Mouse (Mus musculus): ENCODE results near the gene Scyl3. TPM values are rescaled to one million over a fixed set of nuclear protein-coding genes. Genes with fewer than 3 reads are reported as not detected.

Gene Scyl3
- polyA plus RNA-seq, 1 experiment from 2014 or later = 14.7 TPM

DNA sequence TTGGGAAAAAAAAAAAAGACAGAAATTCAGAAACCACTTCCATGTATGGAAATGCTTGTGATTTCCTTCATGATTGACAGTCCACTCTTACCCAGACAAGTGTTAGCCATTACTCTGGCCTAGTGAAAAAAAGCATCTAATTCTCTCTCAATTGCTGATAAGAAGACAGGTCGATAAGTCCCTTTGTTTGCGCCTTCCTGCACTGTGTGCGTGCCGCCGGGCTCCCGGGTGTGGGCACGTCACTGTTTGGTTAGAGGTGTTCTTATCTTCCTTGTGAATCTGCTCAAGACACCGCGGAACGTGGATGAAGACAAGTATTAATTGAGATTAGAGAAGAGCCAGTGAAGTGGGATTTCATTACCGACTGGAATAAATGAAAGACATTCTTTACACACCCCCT lies 20.5 kb upstream of the Scyl3 start:
- no peak for ATAC-seq
- no peaks in the 10 kb centered on the region for H3K9me3 ChIP-seq (ENCODE audit: control insufficient read depth, low read length)

DNA sequence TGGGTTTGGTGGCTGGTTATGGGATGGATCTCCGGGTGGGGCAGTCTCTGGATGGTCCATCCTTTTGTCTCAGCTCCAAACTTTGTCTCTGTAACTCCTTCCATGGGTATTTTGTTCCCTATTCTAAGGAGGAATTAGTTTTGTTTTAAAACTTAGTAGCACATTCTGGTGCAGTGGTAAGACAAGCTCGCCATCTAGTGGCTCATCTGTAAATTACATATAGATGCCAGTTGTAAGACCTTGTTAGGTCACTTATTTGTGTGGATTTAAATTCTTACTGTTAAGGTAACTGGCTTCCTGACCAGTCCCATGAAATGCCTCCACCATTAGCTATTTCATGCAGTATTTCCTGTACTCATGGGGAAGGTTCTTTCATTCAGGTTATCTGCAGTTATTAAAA lies 18.6 kb upstream of the Scyl3 start:
- Histone ChIP-seq H3K4me2 (ENCODE audit: low read length) (no peak overlapping the region), H3K4me1 (ENCODE audit: control insufficient read depth, insufficient read depth, low read depth, low read length) (no peaks in the 10 kb centered on the region), H3K4me3 (ENCODE audit: low read length) (no peak overlapping the region), H3K36me3 (ENCODE audit: control insufficient read depth, insufficient read depth, low read length) (no peaks in the 10 kb centered on the region), H3K9ac (ENCODE audit: low read depth, low read length) (no peak overlapping the region), H3K27me3 (replicated peaks; ENCODE audit: control insufficient read depth, insufficient read depth, low read length) (no peaks in the 10 kb centered on the region), H3K9me3 (ENCODE audit: control insufficient read depth, low read length) (no peaks in the 10 kb centered on the region), H3K27ac (ENCODE audit: low read depth, low read length) (no peak overlapping the region)
- peak; percentile 72; the same call in 1 of the 2 replicates for ATAC-seq
- WGBS = 6% methylated on average over 2 of the region's 2 CpGs

More for the DNA sequence above, 20.5 kb upstream of the Scyl3 start:
- Histone ChIP-seq H3K4me3 (ENCODE audit: low read length) (no peak overlapping the region), H3K27ac (ENCODE audit: low read depth, low read length) (no peak overlapping the region), H3K27me3 (replicated peaks; ENCODE audit: control insufficient read depth, insufficient read depth, low read length) (no peaks in the 10 kb centered on the region), H3K9ac (ENCODE audit: low read depth, low read length) (no peak overlapping the region), H3K36me3 (ENCODE audit: control insufficient read depth, insufficient read depth, low read length) (no peaks in the 10 kb centered on the region), H3K4me2 (ENCODE audit: low read length) (no peak overlapping the region), H3K4me1 (ENCODE audit: control insufficient read depth, insufficient read depth, low read depth, low read length) (no peaks in the 10 kb centered on the region)
- WGBS = 69% methylated on average over 11 of the region's 11 CpGs

DNA sequence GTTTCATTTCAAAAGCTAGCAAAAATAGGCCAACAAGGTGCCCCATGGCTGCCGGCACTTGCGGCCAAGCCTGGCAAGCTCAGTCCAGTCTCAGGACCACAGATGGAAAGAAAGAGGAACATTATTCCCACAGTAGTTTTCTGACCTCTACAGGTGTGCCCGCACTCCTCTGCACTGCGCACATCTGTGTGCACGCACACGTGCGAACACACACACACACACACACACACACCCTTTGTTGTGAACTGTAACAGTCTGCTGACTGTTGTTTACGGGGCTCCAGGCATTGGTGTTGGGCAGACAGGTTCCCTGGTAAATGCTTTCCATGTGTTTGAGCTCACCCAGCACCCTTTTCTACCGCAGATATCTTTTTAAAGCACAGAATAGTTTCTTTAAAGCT lies 18.1 kb upstream of the Scyl3 start:
- 90% methylated on average over 9 of the region's 9 CpGs for WGBS
- Histone ChIP-seq H3K36me3 (ENCODE audit: control insufficient read depth, insufficient read depth, low read length) (peaks cover 2% of the 10 kb centered on the region; the same call in 1 of the 2 replicates), H3K9ac (ENCODE audit: low read depth, low read length) (no peak overlapping the region), H3K27me3 (replicated peaks; ENCODE audit: control insufficient read depth, insufficient read depth, low read length) (no peaks in the 10 kb centered on the region), H3K9me3 (ENCODE audit: control insufficient read depth, low read length) (no peaks in the 10 kb centered on the region), H3K27ac (ENCODE audit: low read depth, low read length) (no peak overlapping the region), H3K4me2 (ENCODE audit: low read length) (no peak overlapping the region), H3K4me1 (ENCODE audit: control insufficient read depth, insufficient read depth, low read depth, low read length) (no peaks in the 10 kb centered on the region), H3K4me3 (ENCODE audit: low read length) (no peak overlapping the region)
- no peak for ATAC-seq

DNA sequence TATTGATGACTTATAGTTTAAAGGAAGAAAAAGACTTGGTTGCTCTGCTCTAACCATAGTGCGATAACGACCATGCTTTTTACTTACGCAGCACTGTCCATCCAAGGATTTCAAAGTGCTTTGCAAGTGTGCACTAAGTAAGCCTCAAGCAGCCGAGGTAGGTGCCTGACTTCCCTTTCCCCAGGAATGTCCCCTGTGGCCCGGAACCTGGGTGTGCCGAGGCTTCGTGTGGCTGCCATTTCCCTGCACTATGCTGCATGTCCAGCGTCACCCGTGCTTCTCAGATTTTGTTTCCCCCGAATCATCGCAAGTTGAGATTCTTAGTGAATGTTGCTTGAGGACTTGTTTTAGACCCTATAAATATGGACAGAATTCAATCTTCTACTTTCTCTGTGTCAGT lies 16.9 kb upstream of the Scyl3 start:
- Histone ChIP-seq H3K9me3 (ENCODE audit: control insufficient read depth, low read length) (no peaks in the 10 kb centered on the region), H3K27me3 (replicated peaks; ENCODE audit: control insufficient read depth, insufficient read depth, low read length) (no peaks in the 10 kb centered on the region), H3K4me2 (ENCODE audit: low read length) (no peak overlapping the region), H3K27ac (ENCODE audit: low read depth, low read length) (no peak overlapping the region), H3K36me3 (ENCODE audit: control insufficient read depth, insufficient read depth, low read length) (peaks cover 10% of the 10 kb centered on the region), H3K4me1 (ENCODE audit: control insufficient read depth, insufficient read depth, low read depth, low read length) (no peaks in the 10 kb centered on the region), H3K4me3 (ENCODE audit: low read length) (no peak overlapping the region), H3K9ac (ENCODE audit: low read depth, low read length) (no peak overlapping the region)
- ATAC-seq = no peak
- WGBS = 94% methylated on average over 11 of the region's 11 CpGs

DNA sequence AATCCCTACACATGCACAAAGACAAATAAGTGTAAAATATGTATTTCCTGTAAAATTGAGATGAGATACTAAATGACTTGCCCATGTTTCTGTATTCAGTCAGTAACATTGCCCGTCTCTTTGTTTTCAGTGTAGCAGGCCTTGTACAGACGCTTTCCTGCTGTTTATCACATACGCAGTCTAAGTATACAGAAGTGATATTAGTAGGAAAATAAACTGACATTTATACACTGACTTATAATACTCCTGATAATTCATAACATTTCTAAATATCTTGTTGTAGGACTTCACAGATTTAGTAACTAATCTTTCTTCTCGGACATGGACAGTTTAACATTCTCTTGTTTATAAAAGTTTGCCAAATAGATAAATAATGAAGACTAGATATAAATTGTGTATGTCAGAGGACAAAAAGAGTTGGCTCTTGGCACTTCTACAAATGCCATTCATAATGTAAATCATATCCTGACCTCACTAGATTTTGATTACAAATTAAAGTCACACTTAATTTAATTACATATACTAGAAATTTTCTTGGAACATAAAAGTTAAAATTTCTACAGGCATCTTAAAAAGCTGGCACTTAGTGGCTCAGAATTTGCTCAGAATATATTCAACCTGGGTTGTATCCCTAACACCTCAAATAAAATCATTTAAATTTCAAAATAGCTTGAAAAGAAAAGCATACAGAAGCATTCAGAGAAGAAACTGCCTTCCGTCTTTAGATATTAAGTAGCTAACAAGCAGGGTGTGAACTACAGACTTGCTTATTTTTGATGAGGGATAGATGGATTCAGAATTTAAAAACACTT lies 11.3 kb upstream of the Scyl3 start:
- ATAC-seq = no peak
- Histone ChIP-seq H3K36me3 (ENCODE audit: control insufficient read depth, insufficient read depth, low read length) (peaks cover 17% of the 10 kb centered on the region), H3K4me3 (ENCODE audit: low read length) (no peak overlapping the region), H3K4me1 (ENCODE audit: control insufficient read depth, insufficient read depth, low read depth, low read length) (no peaks in the 10 kb centered on the region), H3K27ac (ENCODE audit: low read depth, low read length) (no peak overlapping the region), H3K4me2 (ENCODE audit: low read length) (no peak overlapping the region), H3K27me3 (replicated peaks; ENCODE audit: control insufficient read depth, insufficient read depth, low read length) (no peaks in the 10 kb centered on the region), H3K9ac (ENCODE audit: low read depth, low read length) (no peak overlapping the region), H3K9me3 (ENCODE audit: control insufficient read depth, low read length) (no peaks in the 10 kb centered on the region)
- WGBS = 96% methylated on average over 5 of the region's 5 CpGs

DNA sequence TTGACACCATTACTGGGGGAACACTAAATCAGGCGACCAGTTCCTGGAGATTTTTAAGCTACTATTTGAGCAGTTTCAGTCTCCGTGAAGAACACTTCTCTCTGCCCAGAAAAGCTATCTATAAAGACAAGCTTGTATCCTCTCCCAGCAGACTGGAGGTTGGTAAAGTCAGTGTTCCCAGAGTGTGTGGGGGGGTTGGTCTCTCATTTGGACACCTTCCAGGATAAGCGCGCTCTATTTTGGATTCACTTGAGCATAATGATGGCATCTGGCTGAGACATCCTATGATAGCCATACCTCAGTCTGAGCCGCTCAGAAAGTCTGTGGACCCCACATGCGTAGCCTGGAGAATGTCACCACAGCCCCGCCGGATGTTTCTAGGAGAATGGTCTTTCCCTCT lies 4.8 kb upstream of the Scyl3 start:
- H3K9me3 ChIP-seq (ENCODE audit: control insufficient read depth, low read length) = no peaks in the 10 kb centered on the region
- H3K36me3 ChIP-seq (ENCODE audit: control insufficient read depth, insufficient read depth, low read length) = no peaks in the 10 kb centered on the region
- H3K4me3 ChIP-seq (ENCODE audit: low read length) = no peak overlapping the region
- peaks cover 4% of the 10 kb centered on the region for H3K4me1 ChIP-seq (ENCODE audit: control insufficient read depth, insufficient read depth, low read depth, low read length)
- ATAC-seq = no peak
- H3K27ac ChIP-seq (ENCODE audit: low read depth, low read length) = no peak overlapping the region
- H3K4me2 ChIP-seq (ENCODE audit: low read length) = no peak overlapping the region
- 87% methylated on average over 8 of the region's 8 CpGs for WGBS
- no peak overlapping the region for H3K9ac ChIP-seq (ENCODE audit: low read depth, low read length)
- H3K27me3 ChIP-seq (replicated peaks; ENCODE audit: control insufficient read depth, insufficient read depth, low read length) = no peaks in the 10 kb centered on the region

DNA sequence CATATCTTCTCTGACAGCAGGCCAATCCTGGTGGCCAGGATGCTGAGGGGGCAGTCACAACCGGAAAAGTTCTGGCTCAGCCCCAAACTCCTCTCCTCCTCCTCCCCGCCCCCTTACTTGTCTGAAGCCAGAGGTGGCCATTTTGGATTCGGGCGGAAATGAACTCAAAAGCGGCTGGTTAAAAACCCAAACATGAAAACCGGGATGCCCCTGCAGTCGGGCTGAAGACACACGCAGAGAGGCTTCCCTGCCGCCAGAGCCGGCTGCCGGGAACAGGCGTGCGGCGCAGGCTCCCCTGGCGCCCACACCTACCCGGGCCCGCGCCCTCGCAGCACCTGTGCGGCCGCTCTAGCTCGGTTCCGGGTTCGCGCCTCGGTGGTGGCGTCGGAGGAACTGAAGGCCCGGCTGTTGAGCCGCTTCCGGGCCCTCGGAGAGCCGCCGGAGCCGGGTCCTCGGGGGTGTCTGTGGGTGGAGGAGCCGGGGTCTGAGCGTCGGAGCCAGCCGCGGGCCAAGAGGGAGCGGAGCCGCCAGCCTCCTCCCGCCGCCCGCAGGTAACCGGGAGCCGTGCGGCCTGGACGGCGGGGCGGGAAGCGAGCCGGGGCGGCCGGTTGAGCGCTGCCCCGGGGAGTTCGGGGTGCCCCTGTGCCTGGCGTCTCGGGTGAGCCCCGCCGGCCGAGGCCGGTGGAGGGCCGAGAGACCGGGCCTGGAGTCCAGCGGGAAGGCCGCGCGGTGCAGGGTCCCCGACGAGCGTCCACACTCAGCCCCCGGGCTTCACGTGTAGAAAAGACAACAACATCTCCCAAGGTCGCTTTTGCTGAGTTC lies 947 bp downstream of the Scyl3 start:
- ATAC-seq = peak; percentile 97
- Histone ChIP-seq H3K9me3 (ENCODE audit: control insufficient read depth, low read length) (no peaks in the 10 kb centered on the region), H3K4me3 (ENCODE audit: low read length) (peak overlapping the region; percentile 99), H3K4me1 (ENCODE audit: control insufficient read depth, insufficient read depth, low read depth, low read length) (peaks cover 10% of the 10 kb centered on the region), H3K9ac (ENCODE audit: low read depth, low read length) (peak overlapping the region; percentile 97), H3K27me3 (replicated peaks; ENCODE audit: control insufficient read depth, insufficient read depth, low read length) (no peaks in the 10 kb centered on the region), H3K4me2 (ENCODE audit: low read length) (peak overlapping the region; percentile 63), H3K27ac (ENCODE audit: low read depth, low read length) (peak overlapping the region; percentile 90), H3K36me3 (ENCODE audit: control insufficient read depth, insufficient read depth, low read length) (peaks cover 10% of the 10 kb centered on the region; the same call in 1 of the 2 replicates)
- WGBS = 0% methylated on average over 64 of the region's 77 CpGs

DNA sequence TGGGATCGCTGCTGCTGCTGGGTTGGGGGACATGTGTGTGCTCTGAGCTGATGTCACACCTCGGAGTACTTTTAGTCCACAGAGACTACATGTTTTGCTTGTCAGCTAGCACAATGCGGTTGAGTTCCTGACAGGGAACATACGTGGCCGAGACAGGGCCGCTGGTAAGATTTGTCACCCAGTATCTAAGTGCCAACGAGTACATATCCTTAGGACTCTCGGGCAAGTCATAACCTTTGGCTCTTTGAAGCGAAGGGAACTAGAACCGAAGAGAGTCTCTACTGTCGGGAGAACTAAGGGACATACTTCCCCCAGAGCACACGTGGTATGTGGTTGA lies 1.5 kb downstream of the Scyl3 start:
- ATAC-seq = no peak; the same call in 1 of the 2 replicates
- Histone ChIP-seq H3K4me2 (ENCODE audit: low read length) (peak overlapping the region; percentile 63), H3K36me3 (ENCODE audit: control insufficient read depth, insufficient read depth, low read length) (peaks cover 14% of the 10 kb centered on the region; the same call in 1 of the 2 replicates), H3K27me3 (replicated peaks; ENCODE audit: control insufficient read depth, insufficient read depth, low read length) (no peaks in the 10 kb centered on the region), H3K4me3 (ENCODE audit: low read length) (peak overlapping the region; percentile 99), H3K27ac (ENCODE audit: low read depth, low read length) (peak overlapping the region; percentile 90; the same call in 1 of the 2 replicates), H3K9me3 (ENCODE audit: control insufficient read depth, low read length) (no peaks in the 10 kb centered on the region), H3K9ac (ENCODE audit: low read depth, low read length) (peak overlapping the region; percentile 97), H3K4me1 (ENCODE audit: control insufficient read depth, insufficient read depth, low read depth, low read length) (peaks cover 10% of the 10 kb centered on the region)
- WGBS = 7% methylated on average over 12 of the region's 12 CpGs

DNA sequence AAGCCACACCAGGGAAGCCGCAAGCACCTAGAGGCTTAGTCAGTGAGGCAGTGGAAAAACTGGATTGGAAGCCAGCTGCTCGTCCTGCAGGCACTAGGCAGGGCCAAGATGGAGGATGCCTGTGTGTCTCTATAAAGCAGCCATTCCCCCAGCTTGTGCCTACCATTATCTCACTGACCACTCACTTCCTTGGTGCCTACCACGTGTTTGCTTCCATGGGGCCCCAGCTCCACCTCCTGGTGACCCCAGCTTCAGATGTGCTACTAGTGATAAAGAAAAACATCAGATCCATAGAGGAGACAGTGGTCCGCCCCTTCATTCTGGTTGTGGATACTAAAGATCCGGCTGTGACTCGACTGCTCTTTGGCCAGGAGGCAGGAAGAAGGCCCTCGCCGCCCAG lies 2.9 kb downstream of the Scyl3 start:
- no peak overlapping the region for H3K9ac ChIP-seq (ENCODE audit: low read depth, low read length)
- 88% methylated on average over 8 of the region's 8 CpGs for WGBS
- no peak overlapping the region for H3K27ac ChIP-seq (ENCODE audit: low read depth, low read length)
- H3K4me2 ChIP-seq (ENCODE audit: low read length) = no peak overlapping the region
- ATAC-seq = no peak
- H3K4me1 ChIP-seq (ENCODE audit: control insufficient read depth, insufficient read depth, low read depth, low read length) = peaks cover 10% of the 10 kb centered on the region
- no peak overlapping the region for H3K4me3 ChIP-seq (ENCODE audit: low read length)
- H3K36me3 ChIP-seq (ENCODE audit: control insufficient read depth, insufficient read depth, low read length) = peaks cover 19% of the 10 kb centered on the region
- H3K27me3 ChIP-seq (replicated peaks; ENCODE audit: control insufficient read depth, insufficient read depth, low read length) = no peaks in the 10 kb centered on the region
- no peaks in the 10 kb centered on the region for H3K9me3 ChIP-seq (ENCODE audit: control insufficient read depth, low read length)
